Mouse (Mus musculus): ENCODE measurements at regions not wholly inside any gene's neighbourhood (a gene's known extent, or its start where the extent isn't known, plus 50 kb on each side); places are given as distances from the start of the nearest gene placed in this dataset.
"Not testable (repeated sequence)": the region's sequence is repeated elsewhere in the genome, so short reads cannot be mapped to it uniquely, and the experiment has no call there.

- DNase-seq = no peak
These were observed 103.2 kb upstream of the Cep85l start for GRCm38 (mm10) chr10:53482919-53483318.

- no peak for DNase-seq
These were observed 90.5 kb upstream of the Cep85l start for GRCm38 (mm10) chr10:53470200-53470599.

- DNase-seq = no peak
These were observed 89.9 kb upstream of the Cep85l start for GRCm38 (mm10) chr10:53469611-53470010.

GRCm38 (mm10) chr10:53468293-53468545 is 88.5 kb upstream of the Cep85l start:
- no peak for DNase-seq

- no peak for DNase-seq
These were observed 87.9 kb upstream of the Cep85l start for GRCm38 (mm10) chr10:53467472-53468292.

GRCm38 (mm10) chr10:53466851-53467250 is 87.1 kb upstream of the Cep85l start:
- no peak for DNase-seq

GRCm38 (mm10) chr10:53466261-53466660 is 86.5 kb upstream of the Cep85l start:
- DNase-seq = no peak

- DNase-seq = no peak
These were observed 84.8 kb upstream of the Cep85l start for GRCm38 (mm10) chr10:53464581-53464980.

GRCm38 (mm10) chr10:53464006-53464405 is 84.3 kb upstream of the Cep85l start:
- DNase-seq = peak; percentile 25

GRCm38 (mm10) chr10:53463471-53463870 is 83.7 kb upstream of the Cep85l start:
- peak; percentile 15 for DNase-seq

- peak; percentile 30 for DNase-seq
These were observed 82.9 kb upstream of the Cep85l start for GRCm38 (mm10) chr10:53462449-53463308.

- DNase-seq = peak; percentile 46
These were observed 81.5 kb upstream of the Cep85l start for GRCm38 (mm10) chr10:53461070-53461781.

GRCm38 (mm10) chr10:53459706-53460105 is 80.0 kb upstream of the Cep85l start:
- not testable (repeated sequence) for DNase-seq

GRCm38 (mm10) chr10:53456027-53456713 is 76.4 kb upstream of the Cep85l start:
- DNase-seq = no peak

GRCm38 (mm10) chr10:53444789-53445188 is 65.0 kb upstream of the Cep85l start:
- peak; percentile 80 for DNase-seq

GRCm38 (mm10) chr10:53443443-53443842 is 63.7 kb upstream of the Cep85l start:
- no peak for DNase-seq

- DNase-seq = no peak
These were observed 63.2 kb upstream of the Cep85l start for GRCm38 (mm10) chr10:53442912-53443311.

- no peak for DNase-seq
These were observed 60.5 kb upstream of the Cep85l start for GRCm38 (mm10) chr10:53440251-53440650.

GRCm38 (mm10) chr10:53438388-53438787 is 58.6 kb upstream of the Cep85l start:
- no peak for DNase-seq

- no peak for DNase-seq
These were observed 58.0 kb upstream of the Cep85l start for GRCm38 (mm10) chr10:53437724-53438123.

- DNase-seq = no peak
These were observed 56.3 kb upstream of the Cep85l start for GRCm38 (mm10) chr10:53436023-53436475.

- peak; percentile 40 for DNase-seq
These were observed 55.6 kb upstream of the Cep85l start for GRCm38 (mm10) chr10:53435181-53435874.

All from retina, postnatal 1 day (tissue).